Mouse (Mus musculus) large intestine, adult 2 months (tissue): ENCODE measurements around the gene Gpr153. TPM values are rescaled to one million over a fixed set of nuclear protein-coding genes. Genes with fewer than 3 reads are reported as not detected.

Experiments used
- DNase-seq: peaks from one replicate; pipeline ENCODE4 v3.0.0-alpha.2; 2012; ENCODE audit warnings: low read depth, low spot score
- whole genome bisulfite sequencing: fragments of 180-500 bp; shearing (Covaris S2); methylation state at CpG from one replicate; pipeline ENCODE4 v1.1.7; 2018; 5-methylcytosine and 5-hydroxymethylcytosine counted together
- polyA plus RNA-seq: library from polyadenylated mRNA; depleted of rRNA; stranded (reverse); fragments of >200 nt; gene quantifications from 2 replicates; pipeline ENCODE4 v1.2.3, GENCODE M21; 2012

Gpr153 gene
- polyA plus RNA-seq, 1 experiment, result 6.5 TPM

- DNase-seq, result no peak
- 64% methylated on average over 10 of the region's 10 CpGs for WGBS
Measured at GRCm38 (mm10) chr4:152263512-152264176, 10.4 kb upstream of the Gpr153 start.

GRCm38 (mm10) chr4:152264177-152264530, 9.9 kb upstream of the Gpr153 start:
- DNase-seq, result no peak
- 55% methylated on average over 4 of the region's 4 CpGs for WGBS

GRCm38 (mm10) chr4:152264867-152265568, 9.0 kb upstream of the Gpr153 start:
- no peak for DNase-seq
- WGBS, result 93% methylated on average over 9 of the region's 9 CpGs

- no peak for DNase-seq
- 77% methylated on average over 5 of the region's 5 CpGs for WGBS
Measured at GRCm38 (mm10) chr4:152265791-152266190, 8.2 kb upstream of the Gpr153 start.

- no peak for DNase-seq
- 74% methylated on average over 10 of the region's 10 CpGs for WGBS
Measured at GRCm38 (mm10) chr4:152266236-152266895, 7.7 kb upstream of the Gpr153 start.

- no peak for DNase-seq
- 71% methylated on average over 13 of the region's 13 CpGs for WGBS
Measured at GRCm38 (mm10) chr4:152267748-152268369, 6.2 kb upstream of the Gpr153 start.

- no peak for DNase-seq
- 89% methylated on average over 13 of the region's 13 CpGs for WGBS
Measured at GRCm38 (mm10) chr4:152269967-152270366, 4.1 kb upstream of the Gpr153 start.

- 88% methylated on average over 9 of the region's 9 CpGs for WGBS
- DNase-seq, result no peak
Measured at GRCm38 (mm10) chr4:152270599-152270998, 3.4 kb upstream of the Gpr153 start.

GRCm38 (mm10) chr4:152271334-152271733, 2.7 kb upstream of the Gpr153 start:
- WGBS, result 96% methylated on average over 11 of the region's 11 CpGs
- DNase-seq, result no peak

GRCm38 (mm10) chr4:152272006-152272405, 2.0 kb upstream of the Gpr153 start:
- 71% methylated on average over 7 of the region's 7 CpGs for WGBS
- DNase-seq, result no peak

GRCm38 (mm10) chr4:152272449-152273049, 1.5 kb upstream of the Gpr153 start:
- DNase-seq, result no peak
- 52% methylated on average over 9 of the region's 9 CpGs for WGBS

- DNase-seq, result no peak
- WGBS, result 59% methylated on average over 3 of the region's 3 CpGs
Measured at GRCm38 (mm10) chr4:152273191-152273590, 841 bp upstream of the Gpr153 start.

- no peak for DNase-seq
- WGBS, result 4% methylated on average over 20 of the region's 20 CpGs
Measured at GRCm38 (mm10) chr4:152274681-152275131, 674 bp downstream of the Gpr153 start.

GRCm38 (mm10) chr4:152276389-152277347, 2.6 kb downstream of the Gpr153 start:
- 58% methylated on average over 10 of the region's 10 CpGs for WGBS
- no peak for DNase-seq

GRCm38 (mm10) chr4:152277916-152278315, 3.9 kb downstream of the Gpr153 start:
- 67% methylated on average over 2 of the region's 2 CpGs for WGBS
- DNase-seq, result no peak

GRCm38 (mm10) chr4:152278986-152279385, 5.0 kb downstream of the Gpr153 start:
- no peak for DNase-seq

GRCm38 (mm10) chr4:152281601-152282000, 7.6 kb downstream of the Gpr153 start:
- DNase-seq, result no peak
- 61% methylated on average over 15 of the region's 15 CpGs for WGBS

More at GRCm38 (mm10) chr4:152278986-152279385, 5.0 kb downstream of the Gpr153 start:
- WGBS, result 91% methylated on average over 23 of the region's 23 CpGs

- DNase-seq, result no peak
- 23% methylated on average over 34 of the region's 34 CpGs for WGBS
Measured at GRCm38 (mm10) chr4:152282721-152283120, 8.7 kb downstream of the Gpr153 start.
